Mouse (Mus musculus) stomach, embryonic 14.5 days (tissue): ENCODE data around the gene Ano2. TPM values are rescaled to one million over a fixed set of nuclear protein-coding genes. Genes with fewer than 3 reads are reported as not detected.

ENCODE experiments used
- ATAC-seq: fragments of 200-750 bp; cut with Nextera tagmentation; 2 replicates; pipeline ENCODE4 v1.8.0; 2017; ENCODE audit warnings: low read depth, moderate TSS enrichment; ENCODE audit not compliant: insufficient number of reproducible peaks, insufficient read depth, low FRiP score
- H3K27ac ChIP-seq: fragments of 300-500 bp; sonication (generic); 2 replicates; pipeline ENCODE4 v1.5.1; 2014; ENCODE audit warnings: mild to moderate bottlenecking, low read length, moderate library complexity, mixed read lengths
- H3K27me3 ChIP-seq: fragments of 300-500 bp; sonication (generic); 2 replicates; pipeline ENCODE4 v1.6.1; 2014; ENCODE audit warnings: low read length, control low read depth, mixed read lengths; ENCODE audit not compliant: control insufficient read depth, insufficient read depth
- H3K36me3 ChIP-seq: fragments of 300-500 bp; sonication (generic); 2 replicates; pipeline ENCODE4 v1.6.1; 2014; ENCODE audit warnings: mild to moderate bottlenecking, control low read depth, low read length, moderate library complexity, mixed read lengths; ENCODE audit not compliant: control insufficient read depth, insufficient read depth
- H3K4me1 ChIP-seq: fragments of 300-500 bp; sonication (generic); 2 replicates; pipeline ENCODE4 v1.6.1; 2014; ENCODE audit warnings: low read length, control low read depth, mixed read lengths; ENCODE audit not compliant: control insufficient read depth, insufficient read depth
- H3K4me2 ChIP-seq: fragments of 300-500 bp; sonication (generic); replicated peaks from 2 replicates; pipeline ENCODE4 v1.6.1; 2014; ENCODE audit warnings: low read depth, low read length, control low read depth
- H3K4me3 ChIP-seq: fragments of 300-500 bp; sonication (generic); 2 replicates; pipeline ENCODE4 v1.5.1; 2014; ENCODE audit warnings: low read depth, low read length, control low read depth
- H3K9ac ChIP-seq: fragments of 300-500 bp; sonication (generic); replicated peaks from 2 replicates; pipeline ENCODE4 v1.6.1; 2014; ENCODE audit warnings: low read depth, mild to moderate bottlenecking, control low read depth, low read length, moderate library complexity, mixed read lengths
- H3K9me3 ChIP-seq: fragments of 300-500 bp; sonication (generic); 2 replicates; pipeline ENCODE4 v1.6.1; 2016; ENCODE audit warnings: low read depth, low read length, control low read depth; ENCODE audit not compliant: control insufficient read depth
- WGBS: fragments of 180-500 bp; shearing (Covaris S2); extraction: QIAGEN DNeasy Blood & Tissue Kit; methylation state at CpG from one replicate; pipeline ENCODE4 v1.1.7; 2014; 5-methylcytosine and 5-hydroxymethylcytosine counted together
- polyA plus RNA-seq: library from polyadenylated mRNA; unstranded; fragments of >200 nt; fragmentation: Nextera tagmentation; extraction: Ambion mirVana; gene quantifications from 2 replicates; pipeline ENCODE4 v1.2.1, GENCODE M21; 2014

Ano2 gene
- polyA plus RNA-seq, 1 experiment from 2014 or later: 0.09 TPM

GRCm38 (mm10) chr6:125975788-125976465, 285.7 kb downstream of the Ano2 start:
- Histone ChIP-seq H3K4me1 (no peaks in the 10 kb centered on the region), H3K9ac (no peak overlapping the region), H3K27ac (no peak overlapping the region), H3K27me3 (no peaks in the 10 kb centered on the region), H3K36me3 (no peaks in the 10 kb centered on the region), H3K9me3 (no peaks in the 10 kb centered on the region), H3K4me3 (no peak overlapping the region), H3K4me2 (no peak overlapping the region)
- WGBS: 35% methylated on average over 15 of the region's 15 CpGs
- ATAC-seq: no peak

GRCm38 (mm10) chr6:125979601-125980000, 289.4 kb downstream of the Ano2 start:
- H3K9ac ChIP-seq: no peak overlapping the region
- H3K9me3 ChIP-seq: no peaks in the 10 kb centered on the region
- H3K4me2 ChIP-seq: no peak overlapping the region
- WGBS: 90% methylated on average over 5 of the region's 5 CpGs
- H3K36me3 ChIP-seq: no peaks in the 10 kb centered on the region
- no peaks in the 10 kb centered on the region for H3K27me3 ChIP-seq
- no peak overlapping the region for H3K27ac ChIP-seq
- no peak for ATAC-seq
- no peaks in the 10 kb centered on the region for H3K4me1 ChIP-seq
- H3K4me3 ChIP-seq: no peak overlapping the region

GRCm38 (mm10) chr6:125984050-125984449, 293.8 kb downstream of the Ano2 start:
- no peaks in the 10 kb centered on the region; the same call in 1 of the 2 replicates for H3K9me3 ChIP-seq
- no peak overlapping the region for H3K4me3 ChIP-seq
- H3K36me3 ChIP-seq: no peaks in the 10 kb centered on the region
- 81% methylated on average over 4 of the region's 4 CpGs for whole genome bisulfite sequencing
- H3K9ac ChIP-seq: no peak overlapping the region
- no peak for ATAC-seq
- H3K27me3 ChIP-seq: no peaks in the 10 kb centered on the region
- H3K27ac ChIP-seq: no peak overlapping the region
- H3K4me2 ChIP-seq: no peak overlapping the region
- H3K4me1 ChIP-seq: no peaks in the 10 kb centered on the region

GRCm38 (mm10) chr6:125992731-125993130, 302.5 kb downstream of the Ano2 start:
- no peak for ATAC-seq
- H3K27me3 ChIP-seq: no peaks in the 10 kb centered on the region
- H3K4me2 ChIP-seq: no peak overlapping the region
- no peaks in the 10 kb centered on the region for H3K36me3 ChIP-seq
- H3K9ac ChIP-seq: no peak overlapping the region
- 0 out of 2 replicates have a peak, but pooled peaks cover 3% of the 10 kb centered on the region for H3K4me1 ChIP-seq
- 50% methylated on average over 6 of the region's 6 CpGs for WGBS
- no peak overlapping the region for H3K27ac ChIP-seq
- no peak overlapping the region for H3K4me3 ChIP-seq
- H3K9me3 ChIP-seq: no peaks in the 10 kb centered on the region

GRCm38 (mm10) chr6:126001797-126002196, 311.6 kb downstream of the Ano2 start:
- no peak overlapping the region for H3K4me3 ChIP-seq
- H3K4me1 ChIP-seq: peaks cover 17% of the 10 kb centered on the region
- no peaks in the 10 kb centered on the region for H3K36me3 ChIP-seq
- H3K4me2 ChIP-seq: no peak overlapping the region
- H3K9me3 ChIP-seq: no peaks in the 10 kb centered on the region
- H3K9ac ChIP-seq: no peak overlapping the region
- no peak for ATAC-seq
- peak overlapping the region; percentile 52; the same call in 1 of the 2 replicates for H3K27ac ChIP-seq
- H3K27me3 ChIP-seq: no peaks in the 10 kb centered on the region
- 31% methylated on average over 2 of the region's 2 CpGs for WGBS

GRCm38 (mm10) chr6:126003002-126003742, 313.0 kb downstream of the Ano2 start:
- WGBS: 3% methylated on average over 4 of the region's 4 CpGs
- H3K9me3 ChIP-seq: no peaks in the 10 kb centered on the region
- no peaks in the 10 kb centered on the region for H3K27me3 ChIP-seq
- ATAC-seq: peak; percentile 85
- H3K4me1 ChIP-seq: peaks cover 17% of the 10 kb centered on the region
- H3K36me3 ChIP-seq: no peaks in the 10 kb centered on the region
- H3K27ac ChIP-seq: peak overlapping the region; percentile 52
- no peak overlapping the region for H3K9ac ChIP-seq
- H3K4me3 ChIP-seq: no peak overlapping the region
- peak overlapping the region; percentile 13; the same call in 1 of the 2 replicates for H3K4me2 ChIP-seq

GRCm38 (mm10) chr6:126006647-126007046, 316.4 kb downstream of the Ano2 start:
- Histone ChIP-seq H3K36me3 (no peaks in the 10 kb centered on the region), H3K27ac (no peak overlapping the region), H3K4me1 (peaks cover 26% of the 10 kb centered on the region), H3K4me3 (no peak overlapping the region), H3K27me3 (no peaks in the 10 kb centered on the region), H3K4me2 (no peak overlapping the region), H3K9me3 (no peaks in the 10 kb centered on the region), H3K9ac (no peak overlapping the region)
- WGBS: 81% methylated on average over 6 of the region's 6 CpGs
- no peak for ATAC-seq

- Histone ChIP-seq H3K27me3 (no peaks in the 10 kb centered on the region), H3K9ac (no peak overlapping the region), H3K4me2 (no peak overlapping the region), H3K9me3 (no peaks in the 10 kb centered on the region), H3K4me3 (no peak overlapping the region), H3K27ac (peak overlapping the region; percentile 12; the same call in 1 of the 2 replicates), H3K4me1 (peaks cover 11% of the 10 kb centered on the region), H3K36me3 (no peaks in the 10 kb centered on the region)
- no peak; the same call in 1 of the 2 replicates for ATAC-seq
- WGBS: 16% methylated on average over 3 of the region's 3 CpGs
Observed at GRCm38 (mm10) chr6:126009083-126009482, 318.9 kb downstream of the Ano2 start.
